Mouse (Mus musculus) liver, embryonic 12.5 days (tissue): ENCODE measurements around the gene Bcas2. TPM values are rescaled to one million over a fixed set of nuclear protein-coding genes. Genes with fewer than 3 reads are reported as not detected.
A peak's percentile ranks its signal among the peaks of the same experiment; 100 is the strongest.
"Not testable (repeated sequence)": the region's sequence is repeated elsewhere in the genome, so short reads cannot be mapped to it uniquely, and the experiment has no call there.

Source experiments
- ATAC-seq: fragments of 200-750 bp; cut with Nextera tagmentation; 2 replicates; pipeline ENCODE4 v1.8.0; 2017; ENCODE audit warnings: moderate number of reproducible peaks, mild to moderate bottlenecking, moderate library complexity
- H3K27ac ChIP-seq: fragments of 300-500 bp; sonication (generic); 2 replicates; pipeline ENCODE4 v1.5.1; 2016; ENCODE audit warnings: mild to moderate bottlenecking
- H3K27me3 ChIP-seq: fragments of 300-500 bp; sonication (generic); replicated peaks from 2 replicates; pipeline ENCODE4 v1.6.1; 2016; ENCODE audit warnings: mild to moderate bottlenecking, moderate library complexity
- H3K36me3 ChIP-seq: fragments of 300-500 bp; sonication (generic); 2 replicates; pipeline ENCODE4 v1.6.1; 2016; ENCODE audit warnings: mild to moderate bottlenecking, moderate library complexity
- H3K4me1 ChIP-seq: fragments of 300-500 bp; sonication (generic); 2 replicates; pipeline ENCODE4 v1.6.1; 2016
- H3K4me2 ChIP-seq: fragments of 300-500 bp; sonication (generic); 2 replicates; pipeline ENCODE4 v1.6.1; 2016; ENCODE audit warnings: mild to moderate bottlenecking, moderate library complexity
- H3K4me3 ChIP-seq: fragments of 300-500 bp; sonication (generic); 2 replicates; pipeline ENCODE4 v1.5.1; 2016; ENCODE audit warnings: mild to moderate bottlenecking, moderate library complexity
- H3K9ac ChIP-seq: fragments of 300-500 bp; sonication (generic); 2 replicates; pipeline ENCODE4 v1.6.1; 2016; ENCODE audit warnings: mild to moderate bottlenecking, moderate library complexity
- H3K9me3 ChIP-seq: fragments of 300-500 bp; sonication (generic); replicated peaks from 2 replicates; pipeline ENCODE4 v1.6.1; 2016; ENCODE audit warnings: mild to moderate bottlenecking, moderate library complexity
- WGBS: fragments of 180-500 bp; shearing (Covaris S2); methylation state at CpG from one replicate; pipeline ENCODE4 v1.1.7; 2016; ENCODE audit not compliant: insufficient replicate concordance; 5-methylcytosine and 5-hydroxymethylcytosine counted together
- polyA plus RNA-seq: library from polyadenylated mRNA; unstranded; fragments of >200 nt; fragmentation: Nextera tagmentation; extraction: Ambion mirVana; gene quantifications from 2 replicates; pipeline ENCODE4 v1.2.1, GENCODE M21; 2016

Bcas2 gene
- polyA plus RNA-seq, 1 experiment from 2014 or later = 235 TPM

DNA sequence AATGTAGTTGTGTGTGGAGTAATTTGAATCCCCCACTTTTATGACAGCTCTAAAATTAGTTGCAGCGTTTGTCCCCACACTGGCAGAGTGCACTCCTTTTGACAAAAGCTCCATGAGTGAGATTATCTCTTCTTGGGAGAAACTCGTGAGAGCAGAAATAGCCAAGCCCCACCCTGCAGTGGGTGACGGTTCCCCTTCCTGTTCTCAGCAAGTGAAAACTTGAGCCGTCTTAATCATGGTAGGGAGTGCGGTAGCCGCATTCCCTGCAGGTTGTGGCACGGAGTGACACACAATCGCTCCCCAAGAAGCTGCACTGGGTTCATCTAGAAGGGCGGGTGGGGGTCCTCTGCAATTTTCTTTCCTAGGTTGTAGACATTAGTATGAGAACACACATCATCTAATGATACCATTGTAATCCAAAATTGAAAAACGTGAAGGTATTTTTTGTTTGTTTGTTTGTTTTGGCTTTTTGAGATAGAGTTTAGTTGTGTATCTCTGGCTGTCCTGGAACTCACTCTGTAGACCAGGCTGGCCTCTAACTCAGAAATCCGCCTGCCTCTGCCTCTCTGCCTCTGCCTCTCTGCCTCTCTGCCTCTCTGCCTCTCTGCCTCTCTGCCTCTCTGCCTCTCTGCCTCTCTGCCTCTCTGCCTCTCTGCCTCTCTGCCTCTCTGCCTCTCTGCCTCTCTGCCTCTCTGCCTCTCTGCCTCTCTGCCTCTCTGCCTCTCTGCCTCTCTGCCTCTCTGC, 31.2 kb upstream of the Bcas2 start:
- 20% methylated on average over 11 of the region's 11 CpGs for WGBS
- Histone ChIP-seq H3K4me1 (peaks cover 52% of the 10 kb centered on the region), H3K9ac (peak overlapping the region; percentile 65), H3K36me3 (peaks cover 66% of the 10 kb centered on the region), H3K27ac (peak overlapping the region; percentile 87), H3K4me3 (peak overlapping the region; percentile 43), H3K4me2 (peak overlapping the region; percentile 73)
- ATAC-seq = peak; percentile 92
- H3K9me3 ChIP-seq, H3K27me3 ChIP-seq: not testable (repeated sequence)

DNA sequence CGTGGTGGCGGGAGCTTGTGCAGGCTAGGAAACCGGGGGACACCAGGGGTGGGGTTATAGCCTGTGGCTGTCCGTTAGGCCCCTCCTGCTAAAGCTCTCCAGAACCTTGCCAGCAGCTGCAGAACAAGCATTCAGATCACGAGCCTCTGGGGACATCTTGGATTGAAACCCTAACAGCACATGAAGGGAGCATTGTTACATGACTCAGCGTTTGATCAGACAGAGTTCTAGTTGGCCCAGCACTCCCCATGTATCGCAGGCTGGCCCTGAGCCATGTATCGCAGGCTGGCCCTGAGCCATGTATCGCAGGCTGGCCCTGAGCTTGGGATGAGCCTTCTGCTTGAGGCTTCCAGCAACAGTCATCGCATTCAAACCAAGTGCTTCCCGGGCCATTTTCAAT, 30.2 kb upstream of the Bcas2 start:
- H3K9ac ChIP-seq = 0 out of 2 replicates have a peak overlapping the region, but pooled peaks have one; percentile 27
- peaks cover 73% of the 10 kb centered on the region for H3K36me3 ChIP-seq
- no peak overlapping the region for H3K4me3 ChIP-seq
- 83% methylated on average over 11 of the region's 11 CpGs for WGBS
- peaks cover 58% of the 10 kb centered on the region for H3K4me1 ChIP-seq
- H3K27ac ChIP-seq = peak overlapping the region; percentile 71
- H3K9me3 ChIP-seq = no peaks in the 10 kb centered on the region
- ATAC-seq = 0 out of 2 replicates have a peak, but pooled peaks have one; percentile 31
- H3K4me2 ChIP-seq = peak overlapping the region; percentile 73
- H3K27me3 ChIP-seq = no peaks in the 10 kb centered on the region

DNA sequence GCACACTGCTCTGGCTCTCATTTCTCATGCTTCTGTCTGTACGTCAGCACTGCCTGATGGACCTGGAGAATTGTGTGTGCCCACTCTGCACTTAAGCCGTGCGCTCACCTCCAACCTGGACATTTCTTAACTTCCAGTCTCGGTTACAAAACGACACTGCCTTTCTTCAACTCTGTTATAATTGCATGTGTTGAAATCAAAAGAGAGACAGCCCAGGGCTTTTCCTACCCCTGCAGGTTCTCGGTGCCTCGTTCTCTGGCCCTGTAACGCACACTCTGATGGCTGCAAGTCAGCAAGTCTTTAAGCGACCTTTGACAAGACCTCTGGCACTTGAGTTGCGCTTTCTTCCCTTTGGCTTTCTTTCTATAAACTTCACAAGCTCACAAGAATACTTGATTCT, 29.1 kb upstream of the Bcas2 start:
- no peak overlapping the region; the same call in 1 of the 2 replicates for H3K27ac ChIP-seq
- H3K4me3 ChIP-seq = no peak overlapping the region
- no peak overlapping the region for H3K4me2 ChIP-seq
- H3K9ac ChIP-seq = no peak overlapping the region
- H3K9me3 ChIP-seq = no peaks in the 10 kb centered on the region
- no peaks in the 10 kb centered on the region for H3K27me3 ChIP-seq
- H3K4me1 ChIP-seq = peaks cover 50% of the 10 kb centered on the region
- peaks cover 73% of the 10 kb centered on the region for H3K36me3 ChIP-seq
- WGBS = 82% methylated on average over 10 of the region's 10 CpGs
- no peak for ATAC-seq

DNA sequence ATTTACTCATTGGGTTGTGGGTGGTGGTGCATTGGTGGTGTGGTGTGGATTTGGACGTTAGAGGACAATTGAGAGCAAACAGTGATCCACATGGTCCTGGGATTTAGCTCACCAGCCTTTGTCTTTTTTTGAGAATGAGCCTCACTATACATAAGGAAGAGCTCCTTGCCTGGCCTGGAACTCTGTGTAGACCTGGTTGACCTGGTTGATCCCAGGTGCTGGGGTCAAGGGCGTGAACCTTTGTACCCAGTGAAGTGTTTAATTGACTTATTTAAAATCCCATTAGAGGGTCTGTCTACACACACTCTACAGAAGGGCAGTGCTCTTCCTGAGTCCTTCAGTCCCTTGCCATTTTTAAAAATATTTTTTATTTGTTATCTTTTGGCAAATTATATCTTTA, 26.1 kb upstream of the Bcas2 start:
- Histone ChIP-seq H3K9me3 (no peaks in the 10 kb centered on the region), H3K4me3 (no peak overlapping the region), H3K4me2 (no peak overlapping the region), H3K4me1 (peaks cover 23% of the 10 kb centered on the region), H3K36me3 (peaks cover 85% of the 10 kb centered on the region), H3K9ac (no peak overlapping the region), H3K27ac (no peak overlapping the region), H3K27me3 (no peaks in the 10 kb centered on the region)
- ATAC-seq = no peak
- WGBS = 83% methylated on average over 2 of the region's 2 CpGs

DNA sequence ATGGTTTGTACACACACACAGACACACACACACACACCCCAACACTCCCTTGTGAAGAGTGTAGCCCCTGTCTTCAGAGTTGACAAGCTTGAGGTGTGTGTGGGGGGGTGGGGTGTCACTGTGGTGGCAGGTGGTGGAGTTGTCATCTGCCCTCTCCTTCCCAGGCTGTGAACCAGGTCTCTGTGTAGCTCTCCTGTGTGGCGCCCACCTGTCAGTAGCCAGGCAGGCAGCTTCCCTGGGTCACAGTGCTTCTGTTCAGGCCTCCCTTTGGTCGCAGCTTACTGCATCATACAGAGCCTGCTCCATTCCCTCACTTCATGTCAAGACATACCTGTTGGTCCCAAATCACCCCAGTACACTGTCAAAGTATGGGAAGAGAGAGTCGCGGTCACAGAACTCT, 25.7 kb upstream of the Bcas2 start:
- no peaks in the 10 kb centered on the region for H3K27me3 ChIP-seq
- no peak overlapping the region for H3K9ac ChIP-seq
- 0 out of 2 replicates have a peak overlapping the region, but pooled peaks have one; percentile 25 for H3K27ac ChIP-seq
- H3K36me3 ChIP-seq = peaks cover 88% of the 10 kb centered on the region
- H3K4me1 ChIP-seq = peaks cover 18% of the 10 kb centered on the region
- 83% methylated on average over 4 of the region's 4 CpGs for WGBS
- no peak for ATAC-seq
- no peaks in the 10 kb centered on the region for H3K9me3 ChIP-seq
- H3K4me2 ChIP-seq = no peak overlapping the region
- no peak overlapping the region for H3K4me3 ChIP-seq

DNA sequence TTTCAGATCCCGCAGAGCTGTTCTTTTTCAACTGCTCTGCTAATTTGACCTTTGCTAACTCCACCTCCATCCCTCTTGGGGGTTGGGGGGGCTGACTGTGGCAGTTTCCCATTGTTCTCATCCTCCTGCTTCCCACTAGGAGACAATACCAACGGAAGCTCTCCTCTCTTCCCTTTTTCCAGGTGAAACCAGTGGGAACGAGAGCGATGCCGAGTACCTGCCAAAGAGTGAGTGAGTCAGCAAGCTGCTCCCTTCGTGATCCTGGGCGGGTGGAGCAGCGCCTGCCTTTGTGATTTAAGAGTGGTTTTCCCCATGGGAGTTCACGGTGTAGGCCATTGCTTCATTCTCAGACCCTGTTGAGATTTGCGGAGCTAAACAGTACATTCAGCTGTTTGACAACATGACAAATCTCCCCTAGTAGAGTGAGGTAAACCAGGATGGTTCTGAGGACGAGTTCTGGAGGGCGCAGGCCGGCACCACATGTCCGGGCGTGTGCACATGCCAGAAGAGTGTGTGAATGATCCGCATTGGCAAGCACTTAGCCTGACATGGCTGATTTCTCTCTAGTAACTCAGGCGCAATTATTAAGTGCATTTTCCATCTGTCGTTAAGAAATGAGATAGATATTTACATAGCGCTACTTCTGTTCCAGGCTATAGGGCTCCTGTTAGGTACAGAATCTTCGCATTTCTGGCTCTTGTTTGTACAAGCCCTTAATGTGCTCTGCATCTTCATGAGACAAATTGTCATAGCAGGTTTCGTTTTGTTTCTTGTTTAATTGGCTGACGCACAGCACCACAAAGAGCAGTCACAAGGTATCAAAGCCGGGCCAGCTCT, 24.9 kb upstream of the Bcas2 start:
- H3K4me3 ChIP-seq = no peak overlapping the region

DNA sequence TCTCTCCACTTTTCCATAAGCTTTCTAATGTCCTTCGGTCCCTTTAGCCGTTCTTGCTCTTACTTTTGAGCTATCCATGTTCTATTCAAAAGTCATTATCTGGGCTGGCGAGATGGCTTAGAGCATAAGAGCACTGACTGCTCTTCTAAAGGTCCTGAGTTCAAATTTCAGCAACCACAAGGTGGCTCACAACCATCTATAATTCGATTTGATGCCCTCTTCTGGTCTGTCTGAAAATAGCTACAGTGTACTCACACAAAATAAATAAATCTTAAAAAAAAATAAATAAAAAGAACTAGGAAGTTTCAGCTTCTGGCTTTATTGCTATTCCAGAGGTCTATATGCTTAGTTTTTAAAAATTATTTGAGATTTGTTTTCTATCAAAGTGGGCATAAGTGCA, 23.7 kb upstream of the Bcas2 start:
- ATAC-seq = no peak
- H3K9me3 ChIP-seq = no peaks in the 10 kb centered on the region
- H3K4me2 ChIP-seq = no peak overlapping the region
- no peak overlapping the region for H3K4me3 ChIP-seq
- H3K36me3 ChIP-seq = peaks cover 87% of the 10 kb centered on the region
- H3K27me3 ChIP-seq = no peaks in the 10 kb centered on the region
- peaks cover 7% of the 10 kb centered on the region; the same call in 1 of the 2 replicates for H3K4me1 ChIP-seq
- no peak overlapping the region for H3K9ac ChIP-seq
- 79% methylated on average over 4 of the region's 4 CpGs for WGBS
- H3K27ac ChIP-seq = no peak overlapping the region

More for the DNA sequence above, 24.9 kb upstream of the Bcas2 start:
- H3K4me1 ChIP-seq = peaks cover 11% of the 10 kb centered on the region
- no peaks in the 10 kb centered on the region for H3K27me3 ChIP-seq
- no peak overlapping the region for H3K4me2 ChIP-seq
- peaks cover 88% of the 10 kb centered on the region for H3K36me3 ChIP-seq
- no peaks in the 10 kb centered on the region for H3K9me3 ChIP-seq
- WGBS = 85% methylated on average over 23 of the region's 23 CpGs
- ATAC-seq = no peak
- H3K27ac ChIP-seq = no peak overlapping the region
- H3K9ac ChIP-seq = no peak overlapping the region

DNA sequence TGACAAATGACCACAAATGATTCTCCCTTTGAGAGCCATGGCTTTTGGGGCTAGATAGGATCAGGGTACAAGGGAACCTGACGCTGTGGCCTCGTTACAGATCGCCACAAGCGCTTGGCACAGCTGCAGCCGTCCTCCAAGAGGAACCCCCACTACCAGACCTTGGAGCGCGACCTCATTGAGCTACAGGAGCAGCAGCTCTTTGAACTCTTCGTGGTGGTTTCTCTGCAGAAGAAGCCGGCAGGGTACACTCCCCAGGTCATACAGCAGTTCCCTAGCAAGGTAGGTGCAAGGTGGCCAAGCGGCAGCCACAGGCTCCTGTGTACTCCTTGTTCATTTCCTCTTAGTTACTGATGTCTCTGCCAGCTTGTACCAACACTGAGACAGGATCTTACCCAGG, 22.5 kb upstream of the Bcas2 start:
- Histone ChIP-seq H3K9ac (no peak overlapping the region), H3K4me2 (no peak overlapping the region), H3K4me3 (no peak overlapping the region), H3K9me3 (no peaks in the 10 kb centered on the region), H3K27me3 (no peaks in the 10 kb centered on the region), H3K36me3 (peaks cover 90% of the 10 kb centered on the region), H3K27ac (no peak overlapping the region), H3K4me1 (peaks cover 7% of the 10 kb centered on the region; the same call in 1 of the 2 replicates)
- WGBS = 69% methylated on average over 10 of the region's 10 CpGs
- ATAC-seq = no peak

DNA sequence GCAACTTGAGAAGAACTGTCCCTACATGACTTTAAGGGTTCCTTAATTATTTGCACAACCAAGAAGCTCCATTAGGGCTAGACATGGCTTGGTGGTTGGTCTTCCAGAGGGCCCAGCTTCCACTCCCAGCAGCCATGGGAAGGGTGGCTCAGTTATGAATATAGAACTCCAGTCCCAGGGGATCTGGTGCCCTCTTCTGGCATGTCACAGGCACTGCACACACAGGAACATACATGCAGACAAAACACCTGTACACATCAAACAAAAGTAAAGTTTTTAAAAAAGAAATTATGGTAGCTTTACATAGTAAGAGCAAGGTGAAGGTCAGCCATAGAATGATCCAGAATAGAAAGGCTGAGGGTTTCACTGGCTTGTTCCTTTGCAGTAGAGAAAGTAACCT, 17.7 kb upstream of the Bcas2 start:
- Histone ChIP-seq H3K4me1 (peaks cover 2% of the 10 kb centered on the region), H3K27ac (no peak overlapping the region), H3K4me3 (no peak overlapping the region), H3K4me2 (no peak overlapping the region), H3K36me3 (peaks cover 96% of the 10 kb centered on the region), H3K9me3 (no peaks in the 10 kb centered on the region), H3K9ac (no peak overlapping the region), H3K27me3 (no peaks in the 10 kb centered on the region)
- no peak for ATAC-seq

DNA sequence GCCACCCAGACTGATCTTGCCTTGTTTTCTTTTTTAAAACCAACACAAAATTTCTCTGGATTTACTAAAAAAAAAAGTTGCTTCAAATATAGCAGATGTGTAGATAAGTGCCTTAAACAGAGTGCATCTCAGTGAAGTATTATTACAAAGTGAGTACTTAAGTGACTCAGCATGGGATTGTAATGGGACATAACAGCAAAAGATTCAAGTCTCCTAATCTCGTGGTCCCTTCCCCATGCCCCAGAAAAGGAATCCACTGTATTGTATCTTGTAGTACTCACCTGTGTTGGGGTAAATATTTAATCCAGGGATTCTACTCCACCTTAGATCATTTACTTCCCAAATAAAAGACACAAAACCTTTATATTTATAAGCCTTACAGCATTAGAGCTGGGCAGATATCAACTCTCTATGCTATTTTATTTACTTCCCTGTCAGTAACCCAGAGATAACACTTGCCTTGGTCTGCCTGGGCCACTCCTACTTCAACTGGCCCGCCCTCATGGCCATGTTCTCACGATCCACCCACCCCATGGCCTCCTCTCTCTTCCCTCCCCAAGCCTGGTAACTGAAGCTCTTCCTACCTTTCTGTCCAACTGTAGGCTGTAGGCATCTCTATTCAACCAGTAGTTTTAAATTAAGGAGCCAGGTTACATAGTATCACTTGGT, 12.1 kb upstream of the Bcas2 start:
- no peaks in the 10 kb centered on the region for H3K27me3 ChIP-seq
- ATAC-seq = peak; percentile 96
- H3K4me2 ChIP-seq = peak overlapping the region; percentile 21; the same call in 1 of the 2 replicates
- H3K27ac ChIP-seq = peak overlapping the region; percentile 78
- H3K36me3 ChIP-seq = peaks cover 88% of the 10 kb centered on the region
- 18% methylated on average over 3 of the region's 3 CpGs for WGBS
- H3K4me1 ChIP-seq = peaks cover 17% of the 10 kb centered on the region
- no peaks in the 10 kb centered on the region for H3K9me3 ChIP-seq
- H3K4me3 ChIP-seq = no peak overlapping the region
- H3K9ac ChIP-seq = no peak overlapping the region; the same call in 1 of the 2 replicates

DNA sequence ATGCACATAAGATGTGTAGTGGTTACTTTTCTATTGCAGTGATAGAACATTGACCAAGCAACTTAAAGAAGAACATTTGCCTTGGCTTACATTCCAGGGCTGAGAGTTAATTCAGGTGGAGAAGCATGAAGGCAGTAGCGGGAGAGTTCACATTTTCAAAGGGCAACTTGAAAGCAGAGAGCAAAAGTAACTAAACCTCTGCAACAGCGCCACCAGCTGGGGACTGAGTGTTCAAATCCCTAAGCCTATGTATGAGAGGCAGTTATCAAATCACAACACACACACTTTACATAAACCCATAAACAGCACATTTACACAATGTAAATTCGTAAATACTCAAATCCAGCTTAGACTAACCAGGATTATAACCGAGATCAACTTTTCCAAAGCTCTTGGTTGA, 1.7 kb upstream of the Bcas2 start:
- 17% methylated on average over 4 of the region's 4 CpGs for WGBS
- Histone ChIP-seq H3K9me3 (no peaks in the 10 kb centered on the region), H3K27ac (no peak overlapping the region), H3K27me3 (no peaks in the 10 kb centered on the region), H3K4me2 (no peak overlapping the region), H3K4me1 (peaks cover 34% of the 10 kb centered on the region), H3K36me3 (peaks cover 63% of the 10 kb centered on the region), H3K9ac (no peak overlapping the region), H3K4me3 (no peak overlapping the region)
- no peak for ATAC-seq

DNA sequence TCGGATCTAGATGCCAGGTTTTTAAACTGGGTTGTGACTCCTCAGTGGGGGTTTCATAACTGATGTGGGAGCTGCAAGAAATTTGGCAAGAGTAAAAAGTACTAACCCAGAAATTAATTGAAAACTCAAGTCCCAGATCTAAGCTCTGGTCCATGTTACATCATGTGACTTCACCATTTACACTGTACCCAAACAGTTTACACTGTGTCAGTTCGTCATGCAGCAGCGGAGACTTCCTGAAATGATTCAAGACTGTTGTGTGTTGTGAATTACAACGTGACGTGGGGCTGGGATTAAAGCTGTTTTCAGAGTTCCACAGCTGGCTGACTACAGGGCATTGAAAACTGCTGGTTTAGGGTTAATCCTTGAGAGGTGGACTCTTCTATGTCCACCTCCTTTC, 1.2 kb downstream of the Bcas2 start:
- Histone ChIP-seq H3K9ac (peak overlapping the region; percentile 88), H3K36me3 (peaks cover 62% of the 10 kb centered on the region), H3K9me3 (no peaks in the 10 kb centered on the region), H3K4me3 (peak overlapping the region; percentile 87), H3K27ac (peak overlapping the region; percentile 88), H3K4me2 (peak overlapping the region; percentile 86), H3K4me1 (peaks cover 61% of the 10 kb centered on the region), H3K27me3 (no peaks in the 10 kb centered on the region)
- ATAC-seq = no peak
- 23% methylated on average over 5 of the region's 5 CpGs for WGBS
